Mouse (Mus musculus): ENCODE data around the gene Smchd1.

GRCm38 (mm10) chr17:71354205-71354604 is 120.9 kb downstream of the Smchd1 start:
- TF ChIP-seq POLR2A (IDR thresholded peaks at IDR 0.05; ENCODE audit: low read depth, low read length) (no peak), CTCF (IDR thresholded peaks at IDR 0.05; ENCODE audit: extremely low read depth, insufficient read length, insufficient replicate concordance, low read depth, low read length) (no peak)
